Mouse (Mus musculus) spleen, postnatal 10 days (tissue): ENCODE results near the gene Ttc9.

Experiments used
- DNase-seq, 2 experiments: peaks; one replicate each; pipeline ENCODE4 v3.0.0; 2021 to 2022; ENCODE audit warnings: low spot score in 2 of 2

Gene Ttc9

DNA sequence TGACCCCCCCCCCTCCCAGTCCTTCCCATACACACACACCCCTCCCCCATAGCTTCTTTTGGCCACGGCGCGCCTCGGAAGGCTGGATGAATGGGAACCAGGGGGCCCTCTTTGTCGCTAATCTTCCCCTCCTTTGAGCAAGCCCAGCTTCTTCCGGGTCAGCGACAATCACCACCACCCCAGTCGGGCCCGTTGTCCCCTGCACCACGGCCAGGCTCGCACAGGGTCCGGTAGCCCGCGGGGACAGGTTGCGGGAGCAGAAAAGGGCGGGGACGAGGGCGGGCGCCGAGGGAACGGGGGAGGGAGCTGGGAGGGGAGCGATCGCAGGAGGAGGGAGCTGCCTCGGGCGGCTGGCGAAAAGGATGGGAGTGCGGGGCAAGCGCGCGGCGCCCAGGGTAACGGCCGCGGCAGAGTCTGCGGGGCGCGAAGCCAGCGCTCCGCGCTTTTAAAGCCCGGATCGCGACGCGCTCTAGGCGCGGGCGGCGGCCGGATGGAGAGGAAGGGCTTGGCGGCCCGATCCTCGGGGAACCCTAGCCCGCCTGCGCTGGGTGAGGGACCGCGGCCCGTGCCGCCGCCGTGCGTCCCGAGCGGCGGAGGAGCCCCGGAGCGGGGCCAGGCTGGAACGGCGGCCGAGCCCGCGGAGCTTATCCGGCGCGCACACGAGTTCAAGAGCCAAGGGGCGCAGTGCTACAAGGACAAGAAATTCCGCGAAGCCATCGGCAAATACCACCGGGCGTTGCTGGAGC lies at the start of gene Ttc9:
Gene Ttc9 (plus strand): TSS at position 335 of the 746 bp plus-strand sequence.
- DNase-seq, result no peak

DNA sequence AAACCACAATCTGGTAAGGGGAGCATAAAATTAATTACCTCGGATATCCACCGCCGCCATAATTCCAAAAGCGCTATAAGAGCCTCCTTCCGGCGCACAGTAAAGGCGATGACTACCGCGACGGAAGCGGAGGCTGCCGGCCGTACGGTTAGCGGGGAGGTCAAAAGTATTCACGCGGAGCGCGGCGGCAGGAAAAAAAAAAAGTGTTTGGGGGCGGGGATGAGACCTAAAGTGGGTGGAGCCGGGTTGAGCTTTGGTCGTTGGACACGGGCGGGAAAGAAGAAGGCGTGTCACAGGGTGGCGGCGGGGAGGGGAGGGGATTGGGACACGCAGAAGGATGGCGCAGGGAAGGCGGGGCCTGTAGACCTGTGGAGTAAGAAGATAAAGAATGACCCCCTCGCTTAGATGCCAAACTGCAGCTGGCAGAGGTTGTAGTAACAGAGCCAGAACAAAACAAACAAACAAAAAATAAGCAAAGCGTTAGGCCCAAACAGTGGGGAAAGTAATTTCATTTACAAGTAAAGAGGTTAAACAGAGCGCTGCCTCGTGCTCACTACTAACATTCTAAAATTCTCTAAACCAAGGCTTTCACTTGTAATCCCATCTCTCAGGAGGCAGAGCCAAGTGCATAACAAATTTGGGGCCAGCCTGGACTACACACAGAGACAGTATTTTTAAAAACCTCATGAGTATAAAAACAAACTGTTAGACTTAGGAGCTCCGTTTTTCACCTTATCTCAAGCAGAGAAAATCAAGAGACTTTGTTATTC lies 36.0 kb upstream of the Ttc9 start, which contains the start of gene Med6:
Gene Med6 (minus strand): TSS at position 107 of the 770 bp plus-strand sequence.
- DNase-seq, result peak; percentile 87 to 95

DNA sequence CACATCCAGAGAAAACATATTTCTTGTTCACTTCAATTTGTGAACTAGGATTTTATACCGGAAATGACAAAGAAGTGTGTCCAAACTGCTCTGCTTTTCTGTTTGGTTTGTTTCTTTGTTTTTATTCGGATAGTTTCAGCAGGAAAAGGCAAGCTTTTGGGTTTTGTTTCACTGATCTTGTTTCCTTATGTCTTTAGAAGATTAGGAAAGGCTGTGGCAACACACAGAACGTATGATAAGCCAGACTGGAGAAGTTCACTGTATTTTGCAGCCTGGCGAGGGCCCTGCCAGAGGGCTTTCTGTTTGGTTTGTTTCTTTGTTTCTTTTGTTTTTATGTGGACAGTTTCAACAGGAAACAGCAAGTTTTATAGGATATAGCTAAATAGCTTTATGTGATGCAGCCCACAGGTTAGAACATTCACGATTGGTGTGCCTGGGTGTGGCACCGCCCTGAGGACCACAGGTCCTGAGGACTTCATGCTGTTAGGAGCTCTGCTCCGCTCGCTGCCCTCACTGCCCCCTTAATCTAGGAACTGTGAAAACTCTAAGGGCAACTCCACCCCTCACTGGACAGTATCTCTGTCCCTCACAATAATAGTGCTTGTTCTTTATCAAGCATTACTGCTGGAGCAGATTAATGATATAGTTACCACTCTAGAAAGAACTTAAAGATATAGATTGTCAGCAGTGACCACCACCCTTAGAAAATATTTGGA lies 34.3 kb upstream of the Ttc9 start:
- DNase-seq, result no peak

DNA sequence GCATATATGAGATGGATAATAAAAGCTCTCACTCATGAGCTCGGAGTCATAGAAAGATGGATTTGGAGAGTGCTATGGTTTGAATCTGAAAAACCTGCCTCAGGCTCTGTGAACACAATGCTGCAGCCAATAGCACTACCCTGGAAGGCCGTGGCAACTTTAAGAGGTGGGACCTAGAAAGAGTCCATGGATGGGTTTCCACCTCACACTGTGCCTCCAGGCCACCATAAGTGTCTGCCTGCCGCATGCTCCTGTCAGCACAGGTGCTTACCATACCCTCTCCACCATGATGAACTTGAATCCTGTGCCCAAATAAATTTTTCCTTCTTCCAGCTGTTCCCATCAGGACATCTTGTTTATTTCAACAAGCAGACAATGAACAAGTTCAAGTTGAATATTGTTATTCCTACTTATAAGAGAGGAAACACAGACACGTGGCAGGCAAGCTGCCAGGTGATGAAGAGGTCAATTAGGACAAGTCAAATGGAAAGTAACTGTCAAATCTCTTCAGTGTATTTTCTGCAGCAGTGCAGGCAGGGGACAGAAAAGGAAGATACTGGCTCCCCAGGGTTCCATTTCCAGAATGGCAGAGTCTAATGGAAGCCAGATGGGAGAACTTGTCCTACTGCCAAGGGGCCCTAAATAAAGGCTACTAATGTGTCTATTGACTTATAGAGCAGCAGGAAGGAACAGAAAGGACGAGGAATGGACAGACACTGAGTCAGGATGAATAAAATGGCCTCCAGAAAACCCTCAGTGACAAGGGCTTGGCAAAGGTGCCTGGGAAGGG lies 25.9 kb upstream of the Ttc9 start:
- no peak for DNase-seq

DNA sequence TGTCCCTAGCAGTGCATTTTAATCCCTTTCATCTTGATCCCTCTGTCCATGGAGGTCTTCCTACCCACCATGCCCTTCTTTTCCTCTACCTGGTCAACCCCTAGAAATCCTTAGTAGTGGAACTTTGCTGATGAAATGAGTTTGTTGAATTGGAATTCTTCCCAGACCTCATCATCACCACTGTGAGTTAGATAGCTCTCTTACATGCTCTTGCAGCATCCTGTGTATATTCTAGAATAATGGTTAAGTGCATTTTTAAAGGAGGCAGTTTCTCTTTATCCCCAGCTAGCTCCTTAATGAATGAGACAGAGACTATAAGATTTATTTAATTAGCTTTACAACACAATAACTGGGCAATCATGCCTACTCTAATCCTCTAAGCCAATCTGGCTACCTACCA lies 21.6 kb upstream of the Ttc9 start:
- no peak for DNase-seq

DNA sequence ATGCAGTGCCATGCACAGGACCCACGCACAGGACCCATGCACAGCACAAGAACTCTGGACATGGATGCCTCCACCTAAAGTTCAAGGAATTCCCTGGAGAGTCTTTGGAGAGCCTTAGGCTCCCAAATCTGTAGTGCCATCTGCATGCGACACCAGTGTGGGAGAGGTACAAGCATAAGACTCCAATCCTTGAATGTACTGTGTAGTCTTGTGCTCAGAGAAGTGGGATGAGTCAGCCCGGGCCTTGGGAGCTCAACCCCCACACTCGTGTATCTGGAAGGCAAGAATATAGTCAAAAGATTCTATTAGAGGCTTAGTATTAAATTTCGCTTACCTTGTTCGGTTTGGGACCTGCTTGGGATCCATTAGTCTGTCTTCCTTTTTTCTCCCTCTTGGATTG lies 15.2 kb upstream of the Ttc9 start:
- DNase-seq, result no peak

DNA sequence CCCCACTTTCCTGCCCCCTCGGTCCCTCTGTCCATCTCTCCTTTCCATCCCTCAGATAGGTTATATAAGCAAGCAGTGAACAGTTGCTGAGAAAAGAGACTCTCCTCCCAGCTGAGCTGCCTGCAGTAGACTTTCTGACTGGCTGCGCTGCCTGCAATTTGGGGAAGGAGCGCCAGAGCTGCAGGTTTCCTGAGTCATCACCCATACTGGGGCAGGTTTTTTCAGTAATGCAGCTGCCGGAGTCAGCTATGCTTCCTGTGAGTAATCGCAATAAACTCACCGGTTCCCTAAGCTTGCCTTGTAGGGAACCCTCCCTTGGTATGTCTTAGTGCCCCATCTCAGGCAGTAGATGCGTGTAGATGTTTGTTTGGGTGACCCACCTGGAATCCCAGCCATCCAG lies 14.1 kb upstream of the Ttc9 start:
- DNase-seq, result no peak

DNA sequence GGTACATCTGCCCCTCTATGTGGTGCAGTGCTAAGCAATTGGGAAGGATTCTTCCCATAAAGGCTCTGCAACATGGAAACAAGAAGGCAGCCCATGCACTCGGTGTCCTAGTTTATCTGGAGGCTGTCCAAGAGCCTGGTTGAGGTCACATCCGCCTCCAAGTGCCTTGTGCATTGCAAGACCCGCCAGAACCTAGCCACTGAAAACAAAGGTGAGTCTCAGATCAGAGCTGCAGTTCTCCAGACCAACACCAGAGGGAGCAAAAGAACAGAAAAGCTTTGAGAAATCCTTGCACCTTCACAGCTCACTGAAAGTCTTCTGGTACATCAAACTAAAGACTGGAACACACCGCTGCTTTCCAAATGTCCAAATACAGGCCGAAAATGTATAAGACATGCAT lies 11.7 kb upstream of the Ttc9 start:
- DNase-seq, result peak; percentile 53 to 77

DNA sequence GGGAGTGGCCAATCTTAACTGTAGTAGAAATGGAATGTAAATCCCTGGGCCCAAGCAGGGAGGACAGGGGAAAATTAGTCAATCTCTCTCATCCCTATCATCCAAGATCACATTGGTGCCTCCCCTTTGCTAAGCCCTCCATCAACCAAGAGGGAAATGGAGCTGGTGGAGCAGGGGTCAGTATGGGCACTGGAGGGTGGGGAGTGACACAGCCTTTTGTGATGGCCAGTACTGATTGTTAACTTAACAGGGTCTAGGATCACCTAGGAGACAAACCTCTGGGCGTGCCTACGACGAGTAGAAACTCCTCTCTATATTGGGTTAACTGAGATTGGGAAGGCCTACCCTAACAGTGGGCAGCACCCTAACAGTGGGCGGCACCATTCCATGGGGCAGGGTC lies 7.7 kb upstream of the Ttc9 start:
- DNase-seq, result no peak

DNA sequence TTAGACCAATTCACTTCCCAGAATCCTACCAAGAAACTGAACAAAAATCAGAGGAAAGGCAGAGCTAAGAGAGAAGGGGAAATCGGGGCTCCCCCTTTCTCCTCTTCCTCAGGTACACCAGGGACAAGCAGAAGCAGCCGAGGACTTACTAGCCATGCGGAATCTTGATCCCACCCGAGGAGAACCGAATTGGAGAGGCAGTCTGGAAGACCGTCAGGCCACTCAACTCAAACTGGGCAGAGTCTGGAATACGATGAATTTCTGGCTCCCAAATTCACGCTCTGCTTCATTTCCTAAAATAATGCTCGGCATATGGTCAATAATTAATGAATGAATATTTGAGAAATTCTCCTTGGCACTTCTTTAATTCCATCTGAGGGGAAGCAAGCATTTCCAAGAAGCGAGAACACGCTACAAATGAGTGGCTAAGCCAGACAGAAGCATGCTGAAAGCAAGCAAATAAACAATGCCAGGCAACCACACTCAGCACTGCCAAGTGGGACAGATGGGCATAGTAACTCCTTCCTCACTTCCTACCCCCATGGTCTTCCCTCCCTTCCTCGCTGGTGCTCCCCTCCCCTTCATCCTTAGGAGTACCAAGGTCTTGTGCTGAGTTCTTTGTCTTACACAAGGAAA lies 4.7 kb upstream of the Ttc9 start:
- no peak for DNase-seq

DNA sequence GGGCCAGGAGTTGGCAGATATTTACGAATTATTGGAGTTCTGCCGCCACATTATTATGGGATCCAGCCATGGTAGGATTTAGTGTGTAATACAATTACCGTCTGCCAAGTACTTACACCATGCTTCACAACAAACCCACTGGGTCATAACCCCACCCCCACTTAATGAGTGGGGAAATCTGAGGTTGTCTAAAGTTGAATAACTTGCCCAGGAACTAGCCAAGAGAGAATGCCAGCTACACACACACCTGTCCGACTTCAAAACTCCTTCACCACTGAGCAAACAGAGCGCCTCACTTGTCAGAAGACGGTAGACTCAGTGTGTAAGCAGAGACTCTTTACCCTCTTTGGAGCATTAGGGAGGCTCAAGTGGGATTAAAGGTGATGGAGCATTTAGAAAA lies 3.6 kb upstream of the Ttc9 start:
- DNase-seq, result no peak

DNA sequence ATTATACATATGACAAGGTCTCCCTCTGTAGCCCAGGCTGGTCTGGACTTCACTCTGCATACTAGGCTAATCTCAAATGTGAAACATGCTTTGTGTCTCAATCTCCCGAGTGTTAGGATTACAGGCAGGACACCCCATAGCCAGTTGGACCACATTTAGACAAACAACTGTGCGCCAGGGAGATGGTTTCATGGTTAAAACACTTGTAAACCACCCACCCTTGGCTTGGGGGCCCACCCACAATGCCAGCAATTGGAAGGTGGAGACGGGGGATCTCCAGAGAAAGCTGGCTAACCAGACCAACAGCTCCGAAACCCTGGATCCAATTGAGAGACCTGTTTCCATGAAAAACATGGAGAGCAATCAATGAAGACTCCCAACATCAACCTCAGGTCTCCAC lies 3.0 kb upstream of the Ttc9 start:
- DNase-seq, result no peak

DNA sequence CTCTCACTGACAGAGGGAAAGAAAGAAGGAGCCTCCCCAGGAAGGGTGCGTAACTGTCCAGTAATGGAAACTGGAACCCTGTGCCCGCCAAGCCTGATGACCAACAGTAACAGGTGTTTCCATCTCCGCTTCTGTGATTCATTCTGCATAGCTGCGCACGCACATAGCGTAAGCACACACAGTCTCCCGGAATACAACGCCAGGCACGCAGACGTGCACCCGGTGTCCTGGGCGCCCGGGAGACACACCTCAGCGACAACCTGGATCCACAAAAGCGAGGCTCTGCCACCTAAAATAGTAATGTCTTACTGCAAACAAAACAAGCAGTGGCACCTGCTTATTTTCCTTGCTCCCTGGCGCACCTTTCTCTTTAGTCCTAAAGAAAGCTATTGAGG lies 532 bp upstream of the Ttc9 start:
- no peak for DNase-seq

DNA sequence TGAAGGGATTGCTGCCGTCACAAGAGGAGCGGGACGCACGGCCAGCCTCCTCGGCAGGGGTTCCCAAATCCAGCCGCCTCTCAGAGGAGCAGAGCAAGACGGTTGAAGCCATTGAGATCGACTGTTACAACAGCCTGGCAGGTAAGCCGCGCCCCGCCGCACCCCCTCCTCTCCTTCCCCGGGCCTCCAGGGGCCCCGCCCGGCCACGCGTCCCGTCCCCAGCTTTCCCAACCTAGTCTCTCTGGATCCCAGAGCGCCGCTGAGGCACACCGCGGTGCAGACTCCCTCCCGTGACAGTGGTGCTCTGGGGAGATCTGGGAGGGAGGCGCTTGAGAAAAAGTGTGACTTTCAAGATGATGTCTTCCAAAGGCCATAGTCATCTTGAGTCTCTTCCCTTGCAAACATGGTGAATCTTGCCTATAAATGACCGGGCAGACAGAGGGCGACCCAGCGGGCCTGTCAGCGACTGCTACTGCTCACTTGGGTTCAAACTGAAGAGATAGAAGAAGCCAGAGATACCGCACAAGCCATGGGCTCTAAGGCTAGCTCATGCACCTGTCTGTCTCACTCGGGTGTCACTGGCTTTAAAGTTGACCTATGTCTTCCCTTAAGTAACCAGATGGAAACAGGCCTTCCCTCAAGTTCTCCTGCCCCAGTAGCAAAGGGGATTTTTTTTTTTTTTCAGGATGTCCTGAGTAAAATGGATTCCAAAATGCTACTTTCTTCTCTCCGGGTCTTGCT lies 782 bp downstream of the Ttc9 start:
- no peak for DNase-seq

DNA sequence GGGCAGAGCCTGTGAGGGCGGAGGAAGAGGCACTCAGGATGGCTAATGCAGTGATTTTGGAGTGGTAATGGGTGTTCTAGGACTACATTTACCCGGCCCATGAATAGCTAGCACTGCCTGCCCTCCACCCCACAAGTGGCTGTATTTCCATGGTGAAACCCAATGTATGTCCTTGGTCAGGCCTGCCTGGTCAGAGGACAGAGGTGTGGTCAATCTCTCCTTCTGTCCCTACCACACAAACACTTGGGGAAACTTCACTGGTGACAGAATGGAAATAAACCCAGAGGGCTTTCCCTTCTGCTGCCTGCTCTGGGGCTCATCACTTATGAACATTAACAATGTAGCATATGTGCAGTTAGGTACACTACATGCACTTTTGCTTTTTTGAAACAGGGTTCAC lies 2.2 kb downstream of the Ttc9 start:
- no peak for DNase-seq

DNA sequence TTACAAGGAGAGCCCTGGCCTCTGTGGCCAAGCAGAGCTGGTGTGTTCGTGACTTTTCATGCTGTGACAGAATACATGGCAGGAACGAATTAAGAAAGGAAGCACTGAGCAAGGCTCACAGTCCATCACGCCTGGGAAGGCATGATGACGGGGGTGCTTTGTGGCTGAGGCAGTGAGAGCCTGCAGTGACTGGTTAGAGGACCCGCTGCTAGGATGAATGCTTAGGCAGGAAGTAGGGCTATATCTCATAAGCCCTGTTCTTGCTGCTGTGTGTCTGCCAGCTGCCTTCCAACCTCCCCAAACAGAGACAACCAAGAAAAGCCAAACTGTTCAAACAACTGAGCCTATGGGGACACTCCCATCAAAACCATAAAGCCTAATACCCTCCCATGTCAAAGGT lies 9.6 kb downstream of the Ttc9 start:
- no peak for DNase-seq

DNA sequence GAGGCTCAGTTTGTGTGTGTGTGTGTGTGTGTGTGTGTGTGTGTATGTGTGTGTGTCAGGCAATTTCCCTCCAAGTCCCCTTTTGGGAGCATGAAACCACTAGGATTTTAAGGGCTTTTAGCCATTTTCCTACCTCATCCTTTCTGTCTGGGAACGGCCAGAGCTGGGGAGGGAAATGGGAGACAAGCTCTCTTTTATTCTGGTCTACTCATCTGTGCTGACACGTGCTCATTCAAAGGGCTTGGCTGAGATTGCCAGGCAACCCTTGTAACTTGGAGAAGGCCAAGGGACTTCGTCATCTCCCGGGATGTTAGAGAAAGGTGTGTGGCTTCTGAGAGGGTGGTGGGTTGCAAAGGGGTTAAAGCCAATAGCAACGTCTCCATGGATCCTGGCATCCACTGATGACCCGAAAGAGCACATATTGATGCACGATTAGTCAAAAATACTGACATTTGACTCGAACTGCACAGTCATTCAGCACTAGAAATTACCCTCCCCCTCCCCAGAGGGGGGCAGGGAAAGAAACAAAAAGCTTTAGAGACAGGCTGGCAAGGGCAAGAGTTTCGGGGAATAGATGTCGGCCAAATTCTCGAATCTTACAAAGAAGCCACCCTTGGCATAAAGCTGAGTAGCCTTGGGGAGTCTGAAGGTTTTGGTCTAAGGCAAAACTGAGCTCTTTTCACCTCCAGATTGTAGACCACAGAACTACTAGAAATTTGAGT lies 11.5 kb downstream of the Ttc9 start:
- DNase-seq, result no peak

DNA sequence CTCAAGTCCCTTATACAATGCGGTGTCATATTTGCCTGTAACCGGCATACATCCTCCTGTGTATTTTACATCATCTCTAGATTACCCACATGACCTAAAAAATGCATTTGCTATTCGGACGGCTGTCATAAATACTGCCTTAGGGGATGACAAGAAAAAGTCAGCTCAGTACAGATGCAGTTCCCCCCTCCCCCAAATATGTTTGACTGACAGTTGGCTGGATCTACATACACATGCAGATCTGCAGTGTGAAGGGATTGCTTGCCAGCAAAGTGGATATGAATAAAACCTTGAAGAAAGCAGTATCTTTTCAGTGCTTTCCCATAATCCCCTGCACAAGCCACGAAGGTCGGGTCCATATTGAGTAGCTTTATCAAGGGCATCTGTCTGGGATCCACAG lies 15.8 kb downstream of the Ttc9 start:
- no peak for DNase-seq

DNA sequence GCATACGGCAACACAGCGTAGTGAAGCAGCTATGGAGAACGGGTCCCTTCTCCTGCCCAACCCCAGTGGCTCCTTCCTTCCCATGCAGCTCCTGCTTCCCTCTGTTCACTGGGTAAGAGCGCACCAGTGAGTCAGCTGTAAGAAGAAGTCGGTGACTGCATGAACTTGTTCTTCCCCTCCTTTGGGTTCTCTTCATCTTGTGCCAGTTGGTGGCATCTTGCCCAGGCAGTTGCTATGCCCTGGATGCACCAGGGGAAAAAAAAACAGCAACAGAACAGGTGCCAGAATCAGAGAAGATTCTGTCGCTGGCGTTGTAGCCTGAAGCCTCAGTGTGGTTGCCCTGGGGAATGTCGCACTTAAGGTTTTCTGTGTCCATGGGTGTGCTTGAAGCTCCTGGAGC lies 22.3 kb downstream of the Ttc9 start:
- DNase-seq, result no peak

DNA sequence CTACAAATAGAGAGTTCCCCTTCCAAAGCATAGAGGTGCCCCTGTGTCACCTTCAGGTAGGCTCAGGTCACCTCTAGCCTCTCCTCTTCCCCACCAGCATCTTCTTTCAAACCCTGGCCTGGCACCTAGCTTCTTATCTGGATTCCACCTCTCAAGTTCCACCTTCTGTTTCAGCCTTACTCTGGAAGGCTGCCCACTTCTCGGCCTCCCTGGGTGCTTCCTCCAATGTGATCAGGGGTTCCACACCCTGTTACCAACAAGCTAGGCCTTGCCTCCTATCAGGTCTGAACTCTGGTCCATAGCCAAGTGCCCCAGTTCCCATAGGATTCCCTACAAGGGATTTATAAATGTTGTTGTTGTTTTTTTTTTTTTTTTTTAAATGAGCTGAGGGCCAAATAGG lies 26.3 kb downstream of the Ttc9 start:
- no peak for DNase-seq
